Mouse (Mus musculus) heart, embryonic 11.5 days (tissue): ENCODE measurements around the gene Map3k4. TPM values are rescaled to one million over a fixed set of nuclear protein-coding genes. Genes with fewer than 3 reads are reported as not detected.
"Not testable (repeated sequence)": the region's sequence is repeated elsewhere in the genome, so short reads cannot be mapped to it uniquely, and the experiment has no call there.

Experiments used
- ATAC-seq: fragments of 200-750 bp; cut with Nextera tagmentation; replicated peaks from 2 replicates; pipeline ENCODE4 v1.8.0; 2017; ENCODE audit warnings: moderate library complexity; ENCODE audit not compliant: insufficient number of reproducible peaks, low FRiP score, low TSS enrichment
- H3K27ac ChIP-seq: fragments of 300-500 bp; sonication (generic); 2 replicates; pipeline ENCODE4 v1.5.1; 2014; ENCODE audit warnings: mild to moderate bottlenecking, low read depth, low read length
- H3K27me3 ChIP-seq: fragments of 300-500 bp; sonication (generic); 2 replicates; pipeline ENCODE4 v1.6.1; 2014; ENCODE audit warnings: mild to moderate bottlenecking, low read length, mixed read lengths; ENCODE audit not compliant: control insufficient read depth, insufficient read depth
- H3K36me3 ChIP-seq: fragments of 300-500 bp; sonication (generic); 2 replicates; pipeline ENCODE4 v1.6.1; 2014; ENCODE audit warnings: mild to moderate bottlenecking, low read length, moderate library complexity, mixed read lengths; ENCODE audit not compliant: control insufficient read depth, insufficient read depth
- H3K4me1 ChIP-seq: fragments of 300-500 bp; sonication (generic); 2 replicates; pipeline ENCODE4 v1.6.1; 2014; ENCODE audit warnings: low read length; ENCODE audit not compliant: control insufficient read depth, insufficient read depth
- H3K4me2 ChIP-seq: fragments of 300-500 bp; sonication (generic); 2 replicates; pipeline ENCODE4 v1.6.1; 2014; ENCODE audit warnings: mild to moderate bottlenecking, moderate library complexity
- H3K4me3 ChIP-seq: fragments of 300-500 bp; sonication (generic); 2 replicates; pipeline ENCODE4 v1.5.1; 2014; ENCODE audit warnings: low read depth, low read length
- H3K9ac ChIP-seq: fragments of 300-500 bp; sonication (generic); 2 replicates; pipeline ENCODE4 v1.6.1; 2014; ENCODE audit warnings: mild to moderate bottlenecking, low read depth, low read length, moderate library complexity
- H3K9me3 ChIP-seq: fragments of 300-500 bp; sonication (generic); replicated peaks from 2 replicates; pipeline ENCODE4 v1.6.1; 2016; ENCODE audit warnings: low read length; ENCODE audit not compliant: control insufficient read depth
- WGBS: fragments of 180-500 bp; shearing (Covaris S2); extraction: QIAGEN DNeasy Blood & Tissue Kit; methylation state at CpG from one replicate; pipeline ENCODE4 v1.1.7; 2014; ENCODE audit not compliant: insufficient replicate concordance; 5-methylcytosine and 5-hydroxymethylcytosine counted together
- polyA plus RNA-seq: library from polyadenylated mRNA; unstranded; fragments of >200 nt; fragmentation: Nextera tagmentation; extraction: Ambion mirVana; gene quantifications from 2 replicates; pipeline ENCODE4 v1.2.1, GENCODE M21; 2014

Gene Map3k4
- polyA plus RNA-seq, 1 experiment from 2014 or later: 39.5 TPM

GRCm38 (mm10) chr17:12290735-12291134 lies 27.9 kb downstream of the Map3k4 start:
- no peaks in the 10 kb centered on the region for H3K36me3 ChIP-seq
- no peak overlapping the region for H3K4me3 ChIP-seq
- H3K27me3 ChIP-seq: no peaks in the 10 kb centered on the region
- no peak overlapping the region for H3K9ac ChIP-seq
- no peak for ATAC-seq
- no peak overlapping the region for H3K4me2 ChIP-seq
- peaks cover 10% of the 10 kb centered on the region; the same call in 1 of the 2 replicates for H3K4me1 ChIP-seq
- H3K9me3 ChIP-seq: no peaks in the 10 kb centered on the region
- WGBS: 56% methylated on average over 10 of the region's 10 CpGs
- H3K27ac ChIP-seq: no peak overlapping the region

- WGBS: 79% methylated on average over 1 of the region's 1 CpGs
- not testable (repeated sequence) for ATAC-seq, H3K27ac ChIP-seq, H3K4me2 ChIP-seq, H3K27me3 ChIP-seq, H3K4me3 ChIP-seq, H3K9me3 ChIP-seq, H3K9ac ChIP-seq, H3K36me3 ChIP-seq
- peaks cover 10% of the 10 kb centered on the region; the same call in 1 of the 2 replicates for H3K4me1 ChIP-seq
These were observed 28.8 kb downstream of the Map3k4 start for GRCm38 (mm10) chr17:12289836-12290235.

- H3K4me3 ChIP-seq: no peak overlapping the region
- peaks cover 8% of the 10 kb centered on the region; the same call in 1 of the 2 replicates for H3K4me1 ChIP-seq
- H3K36me3 ChIP-seq: no peaks in the 10 kb centered on the region
- no peak for ATAC-seq
- no peak overlapping the region for H3K27ac ChIP-seq
- no peaks in the 10 kb centered on the region for H3K9me3 ChIP-seq
- no peaks in the 10 kb centered on the region for H3K27me3 ChIP-seq
- 85% methylated on average over 4 of the region's 4 CpGs for WGBS
- no peak overlapping the region for H3K4me2 ChIP-seq
- no peak overlapping the region for H3K9ac ChIP-seq
These were observed 29.7 kb downstream of the Map3k4 start for GRCm38 (mm10) chr17:12288871-12289270.

- Histone ChIP-seq H3K9me3 (peaks cover 4% of the 10 kb centered on the region; the same call in 1 of the 2 replicates), H3K4me3 (no peak overlapping the region), H3K36me3 (0 out of 2 replicates have a peak, but pooled peaks cover 5% of the 10 kb centered on the region), H3K4me2 (no peak overlapping the region), H3K9ac (no peak overlapping the region), H3K27me3 (no peaks in the 10 kb centered on the region), H3K4me1 (peaks cover 17% of the 10 kb centered on the region), H3K27ac (no peak overlapping the region)
- 58% methylated on average over 10 of the region's 10 CpGs for WGBS
- no peak for ATAC-seq
These were observed 38.8 kb downstream of the Map3k4 start for GRCm38 (mm10) chr17:12279810-12280209.

- H3K4me2 ChIP-seq: no peak overlapping the region
- 0 out of 2 replicates have a peak, but pooled peaks cover 5% of the 10 kb centered on the region for H3K36me3 ChIP-seq
- H3K4me3 ChIP-seq: no peak overlapping the region
- H3K27ac ChIP-seq: no peak overlapping the region
- H3K9ac ChIP-seq: no peak overlapping the region
- 74% methylated on average over 5 of the region's 5 CpGs for WGBS
- H3K4me1 ChIP-seq: peaks cover 17% of the 10 kb centered on the region
- no peak for ATAC-seq
- no peaks in the 10 kb centered on the region for H3K27me3 ChIP-seq
- H3K9me3 ChIP-seq: no peaks in the 10 kb centered on the region
These were observed 40.5 kb downstream of the Map3k4 start for GRCm38 (mm10) chr17:12278073-12278472.

- 87% methylated on average over 4 of the region's 4 CpGs for WGBS
- no peaks in the 10 kb centered on the region for H3K27me3 ChIP-seq
- 0 out of 2 replicates have a peak, but pooled peaks cover 5% of the 10 kb centered on the region for H3K36me3 ChIP-seq
- H3K4me1 ChIP-seq: peaks cover 17% of the 10 kb centered on the region
- no peak overlapping the region for H3K9ac ChIP-seq
- ATAC-seq: no peak
- H3K9me3 ChIP-seq: no peaks in the 10 kb centered on the region
- no peak overlapping the region for H3K4me2 ChIP-seq
- no peak overlapping the region for H3K4me3 ChIP-seq
- H3K27ac ChIP-seq: no peak overlapping the region
These were observed 41.3 kb downstream of the Map3k4 start for GRCm38 (mm10) chr17:12277297-12277696.

GRCm38 (mm10) chr17:12276496-12277200 lies 41.9 kb downstream of the Map3k4 start:
- no peak; the same call in 1 of the 2 replicates for ATAC-seq

GRCm38 (mm10) chr17:12275756-12276155 lies 42.8 kb downstream of the Map3k4 start:
- ATAC-seq: no peak
- Histone ChIP-seq H3K4me1 (peaks cover 17% of the 10 kb centered on the region), H3K27me3 (no peaks in the 10 kb centered on the region), H3K4me2 (no peak overlapping the region), H3K9ac (no peak overlapping the region), H3K36me3 (peaks cover 16% of the 10 kb centered on the region), H3K27ac (no peak overlapping the region), H3K9me3 (no peaks in the 10 kb centered on the region), H3K4me3 (no peak overlapping the region)
- WGBS: 67% methylated on average over 9 of the region's 9 CpGs

More at GRCm38 (mm10) chr17:12276496-12277200, 41.9 kb downstream of the Map3k4 start:
- no peak overlapping the region for H3K27ac ChIP-seq
- H3K27me3 ChIP-seq: no peaks in the 10 kb centered on the region
- WGBS: 88% methylated on average over 11 of the region's 11 CpGs
- no peak overlapping the region for H3K9ac ChIP-seq
- H3K4me2 ChIP-seq: no peak overlapping the region
- peaks cover 17% of the 10 kb centered on the region for H3K4me1 ChIP-seq
- no peak overlapping the region for H3K4me3 ChIP-seq
- H3K36me3 ChIP-seq: peaks cover 7% of the 10 kb centered on the region; the same call in 1 of the 2 replicates
- H3K9me3 ChIP-seq: no peaks in the 10 kb centered on the region

- no peak overlapping the region for H3K9ac ChIP-seq
- no peak overlapping the region for H3K4me2 ChIP-seq
- H3K4me3 ChIP-seq: no peak overlapping the region
- 79% methylated on average over 5 of the region's 5 CpGs for WGBS
- peaks cover 5% of the 10 kb centered on the region; the same call in 1 of the 2 replicates for H3K4me1 ChIP-seq
- H3K27me3 ChIP-seq: no peaks in the 10 kb centered on the region
- no peak overlapping the region for H3K27ac ChIP-seq
- no peaks in the 10 kb centered on the region for H3K9me3 ChIP-seq
- ATAC-seq: no peak
- peaks cover 18% of the 10 kb centered on the region for H3K36me3 ChIP-seq
These were observed 45.6 kb downstream of the Map3k4 start for GRCm38 (mm10) chr17:12273032-12273431.
